Mouse (Mus musculus): Measurements from ENCODE around the gene Podn.

The Podn gene

DNA sequence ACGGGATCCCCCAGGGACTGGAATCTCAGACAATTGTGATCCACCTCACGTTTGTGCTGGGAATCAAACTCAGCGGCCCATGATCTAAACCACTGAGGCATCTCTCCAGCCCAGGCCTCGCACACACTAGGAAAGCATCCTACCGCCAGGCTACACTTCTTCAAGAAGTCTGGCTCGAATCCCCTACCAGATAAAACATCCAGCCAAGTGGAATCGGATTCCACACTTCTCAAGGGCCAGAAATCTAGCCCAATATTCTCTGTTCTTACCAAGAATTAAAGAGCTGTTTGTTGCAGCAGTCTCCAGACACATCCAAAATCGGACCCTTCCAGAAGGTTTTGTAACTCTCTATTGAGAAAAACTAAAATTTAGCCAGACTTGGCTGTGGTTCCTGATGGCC lies 59.2 kb downstream of the Podn start:
- no peak for DNase-seq

- DNase-seq: no peak
These were observed 63.0 kb downstream of the Podn start for GRCm38 (mm10) chr4:108033041-108033764.

- no peak for DNase-seq
These were observed 63.8 kb downstream of the Podn start for GRCm38 (mm10) chr4:108032352-108032849.

- DNase-seq: peak; percentile 8 to 16
These were observed 64.5 kb downstream of the Podn start for GRCm38 (mm10) chr4:108031502-108032351.

- peak in 1 of 2 experiments; percentile 26 for DNase-seq
These were observed 65.2 kb downstream of the Podn start for GRCm38 (mm10) chr4:108030888-108031501.

DNA sequence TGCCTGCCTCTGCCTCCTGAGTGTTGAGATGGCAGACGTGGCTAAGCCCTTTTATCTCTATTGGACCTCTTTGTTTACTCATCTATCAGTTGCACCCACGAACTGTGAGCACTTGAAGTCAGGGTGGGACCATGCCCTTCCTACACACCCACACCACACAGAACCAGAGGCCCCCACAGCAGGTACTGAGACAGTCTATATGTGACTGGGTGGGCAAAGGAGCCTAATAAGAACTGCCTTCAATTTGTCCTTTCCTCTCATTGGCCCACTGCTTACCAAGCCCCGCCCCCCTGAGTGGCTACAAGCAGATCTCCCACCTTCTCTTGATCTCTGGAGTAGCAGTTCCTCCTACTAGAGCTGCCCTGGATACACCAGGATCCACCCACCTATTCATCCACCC lies 70.1 kb downstream of the Podn start:
- DNase-seq: no peak

DNA sequence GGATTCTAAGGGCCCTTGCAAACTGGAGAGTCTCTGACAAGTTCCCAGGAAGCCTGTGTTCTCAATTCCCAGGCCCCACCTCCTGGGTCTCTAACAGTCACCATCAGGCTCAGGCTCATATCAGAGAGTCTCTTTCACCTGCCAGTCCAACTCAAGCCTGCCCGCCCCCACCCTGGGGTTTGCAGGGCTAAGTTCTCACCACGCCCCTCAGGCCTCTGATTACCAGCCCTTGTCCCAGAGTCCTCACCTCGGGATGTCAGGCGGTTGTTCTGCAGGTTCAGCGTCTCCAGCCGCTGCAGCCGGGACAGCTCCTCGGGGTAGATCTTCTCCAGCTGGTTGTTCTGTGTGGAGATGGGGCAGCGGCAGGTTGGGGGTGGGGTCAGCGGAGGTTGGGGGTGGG lies 71.0 kb downstream of the Podn start:
- no peak for DNase-seq

- DNase-seq: no peak
These were observed 71.6 kb downstream of the Podn start for GRCm38 (mm10) chr4:108024641-108025040.

GRCm38 (mm10) chr4:108023186-108023585 lies 73.1 kb downstream of the Podn start:
- DNase-seq: no peak

DNA sequence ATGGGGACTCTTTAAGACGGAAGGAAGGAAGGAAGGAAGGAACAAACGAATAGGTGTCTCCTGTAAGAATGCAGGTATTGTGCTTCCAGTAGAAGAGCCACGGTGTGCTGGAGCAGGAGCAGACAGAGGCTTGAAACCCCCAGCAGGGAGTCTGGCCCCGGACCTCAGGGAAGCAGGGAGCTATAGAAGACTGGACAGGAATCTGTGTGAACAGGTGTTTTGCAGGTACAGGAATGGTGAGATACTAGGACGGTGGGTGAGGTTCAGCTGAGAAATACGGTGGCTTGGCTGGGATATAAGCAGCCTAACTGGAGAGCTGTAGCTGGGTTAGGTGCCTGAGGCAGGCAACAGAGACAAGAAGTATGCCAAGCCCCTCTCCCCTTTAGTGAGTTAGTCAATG lies 76.1 kb downstream of the Podn start:
- DNase-seq: no peak

DNA sequence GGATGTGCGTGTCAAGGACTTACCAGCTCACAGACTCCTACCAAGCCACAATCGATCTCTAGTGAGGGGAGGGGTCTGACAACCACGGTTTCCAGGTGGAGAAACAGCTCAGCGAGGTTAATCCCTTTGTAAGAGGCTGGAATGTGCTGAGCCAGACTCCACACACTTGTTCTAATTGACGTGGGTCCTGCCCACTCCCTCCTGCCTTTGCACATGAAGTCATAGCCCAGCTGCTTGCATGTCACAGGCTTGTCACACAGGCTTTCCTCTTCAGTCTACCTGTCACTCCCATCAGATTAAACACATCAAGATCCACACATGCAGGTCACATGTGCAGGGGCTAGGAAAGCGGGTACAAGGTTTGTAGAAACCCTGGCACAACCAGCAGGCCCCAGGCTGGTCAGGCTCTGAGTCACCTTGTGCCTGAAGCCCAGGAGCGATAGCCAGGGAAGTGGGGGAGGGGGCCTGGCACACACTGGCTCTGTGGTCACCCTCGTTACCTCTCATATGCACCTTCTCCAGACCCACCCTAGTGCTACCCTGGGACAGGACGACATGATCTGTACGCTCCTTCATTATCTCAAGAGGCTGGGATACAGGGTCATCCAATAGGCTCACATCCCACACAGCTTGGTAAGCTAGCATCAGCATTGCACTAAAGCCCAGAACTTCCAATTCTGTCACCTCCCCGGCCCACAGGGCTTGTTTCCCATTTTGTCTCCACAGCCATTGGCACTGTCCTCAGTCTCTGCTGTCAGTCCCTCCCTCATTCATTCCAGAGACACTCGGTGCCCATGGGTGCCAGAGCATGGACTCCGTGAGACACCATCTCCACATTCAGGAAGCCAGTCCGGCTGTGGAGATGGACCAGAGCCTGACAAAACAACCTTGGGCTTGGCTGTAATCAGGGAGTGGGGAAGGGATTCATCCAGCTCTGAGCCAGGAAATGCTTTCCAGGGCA lies 77.0 kb downstream of the Podn start:
- no peak for DNase-seq

DNA sequence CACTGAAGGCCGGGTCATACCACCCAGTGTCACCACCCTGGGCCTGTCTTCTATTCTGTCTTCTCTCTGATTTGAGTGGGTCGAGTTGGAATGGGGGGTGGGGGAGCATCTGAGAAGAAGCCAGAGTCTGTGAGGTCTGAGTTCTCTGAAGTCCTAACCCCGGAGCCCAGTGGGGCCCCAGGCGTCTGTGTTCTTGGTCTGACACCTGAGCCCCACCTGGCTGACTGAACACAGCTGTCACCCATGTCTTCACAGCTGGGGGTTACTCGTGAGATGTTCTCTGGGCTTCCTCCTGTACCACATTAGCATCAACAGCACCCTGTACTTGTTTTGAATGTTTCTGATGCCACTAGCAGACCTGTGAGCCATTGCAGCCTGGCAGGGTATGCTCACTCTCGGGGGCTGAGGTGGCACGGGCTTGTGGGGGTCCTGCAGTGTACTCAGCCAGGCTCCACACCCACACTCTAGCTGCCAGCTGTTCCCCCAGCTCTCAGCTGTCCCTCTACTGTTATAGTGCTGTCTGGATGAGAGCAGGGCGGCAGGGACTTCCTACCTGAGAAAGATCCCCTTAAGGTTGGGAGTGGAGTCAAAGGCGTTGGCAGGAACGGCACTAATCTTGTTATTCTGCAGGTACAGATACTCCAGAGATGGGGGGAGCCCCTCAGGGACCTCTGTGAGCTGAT lies 77.9 kb downstream of the Podn start:
- DNase-seq: peak; percentile 13 to 52

GRCm38 (mm10) chr4:108017839-108018238 lies 78.4 kb downstream of the Podn start:
- DNase-seq: no peak

DNA sequence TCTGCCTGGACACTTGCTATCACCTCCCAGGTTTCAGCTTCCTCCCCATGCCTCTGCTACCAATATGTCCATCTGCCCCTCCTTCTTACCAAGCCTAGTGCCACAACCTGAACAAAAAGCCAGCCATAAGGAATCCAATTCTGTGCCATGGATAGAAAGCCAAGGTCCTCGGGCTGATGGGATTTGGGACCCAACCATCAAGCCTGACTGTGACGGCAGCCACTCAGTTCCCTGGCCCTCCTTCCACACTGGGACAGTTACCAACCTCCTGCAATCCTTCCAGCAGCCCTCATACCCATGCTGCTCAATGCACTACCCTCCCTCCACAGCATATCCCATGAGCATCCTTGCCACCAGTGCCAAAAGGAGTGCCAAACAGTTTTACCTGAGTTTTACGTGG lies 79.9 kb downstream of the Podn start:
- no peak for DNase-seq

GRCm38 (mm10) chr4:108015067-108015765 lies 81.0 kb downstream of the Podn start:
- no peak for DNase-seq

- no peak for DNase-seq
These were observed 81.8 kb downstream of the Podn start for GRCm38 (mm10) chr4:108014466-108014865.

GRCm38 (mm10) chr4:108008541-108008940 lies 87.7 kb downstream of the Podn start:
- no peak for DNase-seq

GRCm38 (mm10) chr4:108007532-108008103 lies 88.6 kb downstream of the Podn start:
- DNase-seq: no peak

DNA sequence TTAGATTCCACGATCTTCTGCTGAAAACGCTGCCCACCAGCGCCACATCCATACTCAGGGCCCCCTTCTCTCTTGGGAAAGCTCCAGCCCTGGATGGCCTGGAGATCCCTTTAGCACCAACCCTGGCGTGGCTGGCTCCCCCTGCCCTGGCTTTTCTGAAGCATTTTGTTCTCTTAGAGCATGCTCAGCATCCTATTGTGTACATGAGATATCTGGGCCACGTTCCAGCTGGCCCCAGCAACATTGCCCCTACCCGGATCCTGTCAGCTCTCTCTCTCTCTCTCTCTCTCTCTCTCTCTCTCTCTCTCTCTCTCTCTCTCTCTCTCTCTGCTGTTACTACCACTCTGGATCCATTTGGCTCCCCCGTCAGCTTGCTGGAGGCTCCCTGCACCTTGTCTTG lies 90.9 kb downstream of the Podn start:
- no peak for DNase-seq

DNA sequence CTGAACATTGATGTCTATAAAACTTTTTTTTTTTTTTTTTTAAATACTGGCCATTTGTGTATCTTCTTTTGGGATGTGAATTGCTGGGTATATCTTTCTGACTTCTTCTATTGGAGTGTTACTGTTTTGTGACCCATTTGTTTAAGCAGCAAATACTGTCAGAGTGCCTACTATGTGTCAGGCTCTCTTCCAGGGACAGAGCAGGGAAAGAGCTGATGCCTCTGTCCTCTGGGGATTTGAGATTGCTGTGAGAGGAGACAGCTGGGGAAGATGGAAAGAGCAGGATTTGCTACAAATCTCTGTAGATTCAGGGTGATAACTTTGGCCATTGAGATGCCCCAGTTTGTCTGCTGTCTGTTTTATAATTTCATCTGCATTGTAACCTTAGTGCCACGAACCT lies 96.9 kb downstream of the Podn start:
- no peak for DNase-seq
